Mouse (Mus musculus): ENCODE measurements at regions not wholly inside any gene's neighbourhood (a gene's known extent, or its start where the extent isn't known, plus 50 kb on each side); places are given as distances from the start of the nearest gene placed in this dataset.
"Not testable (repeated sequence)": the region's sequence is repeated elsewhere in the genome, so short reads cannot be mapped to it uniquely, and the experiment has no call there.

- H3K9ac ChIP-seq (ENCODE audit: insufficient read depth, low read depth), result no peak overlapping the region
- dilution Hi-C loops (cut with MboI; ENCODE audit: extremely low pct_ligation_motif_present, extremely low pct_unique_long_range_greater_than_20kb, low sequenced_read_pairs) (no loop called here), in situ Hi-C loops (cut with MboI; ENCODE audit: low pct_ligation_motif_present, low pct_unique_long_range_greater_than_20kb, low sequenced_read_pairs) (no loop called here)
- H3K9me3 ChIP-seq (replicated peaks; ENCODE audit: low read length), result no peaks in the 10 kb centered on the region
- no peak overlapping the region for H3K27ac ChIP-seq (ENCODE audit: insufficient read depth, low read depth)
- H3K4me2 ChIP-seq (ENCODE audit: insufficient read depth, low read depth, poor library complexity, severe bottlenecking), result no peak overlapping the region
- H3K4me3 ChIP-seq (replicated peaks in 1 of 3; ENCODE audit: low read depth in 2 of 3, low read length in 2 of 3, poor library complexity in 1 of 3), result no peak overlapping the region
- TF ChIP-seq USF1 (IDR thresholded peaks at IDR 0.05; ENCODE audit: low read depth, low read length), result no peak
- TF ChIP-seq IRF4 (IDR thresholded peaks at IDR 0.05; ENCODE audit: low read depth, low read length), result no peak
- TF ChIP-seq CTCF (conservative IDR thresholded peaks at IDR 0.05 in 1 of 2, IDR thresholded peaks at IDR 0.05 in 1 of 2; ENCODE audit: low read depth in 2 of 2, low read length in 2 of 2), result no peak
- no peak for TF ChIP-seq E2F4 (IDR thresholded peaks at IDR 0.05; ENCODE audit: insufficient replicate concordance, low read depth, low read length)
- no peak for TF ChIP-seq SMC3 (IDR thresholded peaks at IDR 0.05; ENCODE audit: low read depth, low read length)
- no peak for TF ChIP-seq CHD2 (IDR thresholded peaks at IDR 0.05; ENCODE audit: low read length)
- no peak for TF ChIP-seq ZKSCAN1 (IDR thresholded peaks at IDR 0.05; ENCODE audit: borderline replicate concordance, low read depth, low read length)
- no peak for TF ChIP-seq TCF12 (IDR thresholded peaks at IDR 0.05; ENCODE audit: low read depth, low read length)
- no peak for TF ChIP-seq ETS1 (conservative IDR thresholded peaks at IDR 0.05; ENCODE audit: low read depth, low read length)
- no peak for TF ChIP-seq NELFE (IDR thresholded peaks at IDR 0.05; ENCODE audit: low read depth, low read length)
- no peak for TF ChIP-seq RAD21 (IDR thresholded peaks at IDR 0.05; ENCODE audit: low read depth, low read length)
- no peak for TF ChIP-seq HCFC1 (IDR thresholded peaks at IDR 0.05; ENCODE audit: low read depth, low read length)
- TF ChIP-seq MYC (IDR thresholded peaks at IDR 0.05; ENCODE audit: low read depth, low read length), result no peak
- TF ChIP-seq BHLHE40 (IDR thresholded peaks at IDR 0.05; ENCODE audit: low read depth, low read length), result no peak
- no peaks in the 10 kb centered on the region for H3K36me3 ChIP-seq (replicated peaks in 1 of 2; ENCODE audit: control insufficient read depth in 1 of 2, insufficient read depth in 1 of 2, low read length in 1 of 2)
- no peaks in the 10 kb centered on the region for H3K27me3 ChIP-seq (replicated peaks)
- peaks cover 0 to 11% of the 10 kb centered on the region in 2 experiments; a peak in 1 of 4 replicates for H3K4me1 ChIP-seq (ENCODE audit: control insufficient read depth in 1 of 2, insufficient read depth in 2 of 2)
- DNase-seq (ENCODE audit: extremely low read depth), result no peak
- H3K79me2 ChIP-seq (replicated peaks; ENCODE audit: control insufficient read depth, extremely low read depth, insufficient read depth, poor library complexity, severe bottlenecking), result no peaks in the 10 kb centered on the region
These were observed 134.5 kb upstream of the Tas2r119 start for GRCm38 (mm10) chr15:32042589-32042988.

GRCm38 (mm10) chr15:32043207-32043606, 133.9 kb upstream of the Tas2r119 start:
- dilution Hi-C loops (cut with MboI; ENCODE audit: extremely low pct_ligation_motif_present, extremely low pct_unique_long_range_greater_than_20kb, low sequenced_read_pairs) (no loop called here), in situ Hi-C loops (cut with MboI; ENCODE audit: low pct_ligation_motif_present, low pct_unique_long_range_greater_than_20kb, low sequenced_read_pairs) (no loop called here)
- no peaks in the 10 kb centered on the region for H3K36me3 ChIP-seq (replicated peaks in 1 of 2; ENCODE audit: control insufficient read depth in 1 of 2, insufficient read depth in 1 of 2, low read length in 1 of 2)
- no peak overlapping the region for H3K4me3 ChIP-seq (replicated peaks in 1 of 3; ENCODE audit: low read depth in 2 of 3, low read length in 2 of 3, poor library complexity in 1 of 3)
- H3K9ac ChIP-seq (ENCODE audit: insufficient read depth, low read depth), result no peak overlapping the region
- DNase-seq (ENCODE audit: extremely low read depth), result no peak
- H3K27me3 ChIP-seq (replicated peaks), result no peaks in the 10 kb centered on the region
- no peak overlapping the region for H3K27ac ChIP-seq (ENCODE audit: insufficient read depth, low read depth)
- no peaks in the 10 kb centered on the region for H3K79me2 ChIP-seq (replicated peaks; ENCODE audit: control insufficient read depth, extremely low read depth, insufficient read depth, poor library complexity, severe bottlenecking)
- TF ChIP-seq CTCF (conservative IDR thresholded peaks at IDR 0.05 in 1 of 2, IDR thresholded peaks at IDR 0.05 in 1 of 2; ENCODE audit: low read depth in 2 of 2, low read length in 2 of 2) (no peak), USF2 (conservative IDR thresholded peaks at IDR 0.05; ENCODE audit: low read depth, low read length) (no peak), SIN3A (IDR thresholded peaks at IDR 0.05; ENCODE audit: low read length) (no peak), NELFE (IDR thresholded peaks at IDR 0.05; ENCODE audit: low read depth, low read length) (no peak), GABPA (IDR thresholded peaks at IDR 0.05; ENCODE audit: insufficient replicate concordance, low read depth, low read length) (no peak), POLR2A (IDR thresholded peaks at IDR 0.05; ENCODE audit: low read depth, low read length) (no peak), PAX5 (IDR thresholded peaks at IDR 0.05; ENCODE audit: low read length) (no peak), ETS1 (conservative IDR thresholded peaks at IDR 0.05; ENCODE audit: low read depth, low read length) (no peak), ZMIZ1 (IDR thresholded peaks at IDR 0.05; ENCODE audit: low read depth, low read length) (no peak), MAZ (IDR thresholded peaks at IDR 0.05; ENCODE audit: low read depth, low read length) (no peak), SMC3 (IDR thresholded peaks at IDR 0.05; ENCODE audit: low read depth, low read length) (no peak)
- H3K9me3 ChIP-seq (replicated peaks; ENCODE audit: low read length), result no peaks in the 10 kb centered on the region
- H3K4me1 ChIP-seq (ENCODE audit: control insufficient read depth in 1 of 2, insufficient read depth in 2 of 2), result peaks cover 0 to 17% of the 10 kb centered on the region in 2 experiments; a peak in 2 of 4 replicates
- no peak overlapping the region for H3K4me2 ChIP-seq (ENCODE audit: insufficient read depth, low read depth, poor library complexity, severe bottlenecking)

GRCm38 (mm10) chr15:32043670-32044069, 133.4 kb upstream of the Tas2r119 start:
- H3K9ac ChIP-seq (ENCODE audit: insufficient read depth, low read depth); H3K27me3 ChIP-seq (replicated peaks); in situ Hi-C loops (cut with MboI; ENCODE audit: low pct_ligation_motif_present, low pct_unique_long_range_greater_than_20kb, low sequenced_read_pairs); H3K4me2 ChIP-seq (ENCODE audit: insufficient read depth, low read depth, poor library complexity, severe bottlenecking); H3K79me2 ChIP-seq (replicated peaks; ENCODE audit: control insufficient read depth, extremely low read depth, insufficient read depth, poor library complexity, severe bottlenecking); DNase-seq (ENCODE audit: extremely low read depth); H3K4me3 ChIP-seq (replicated peaks in 1 of 3; ENCODE audit: low read depth in 2 of 3, low read length in 2 of 3, poor library complexity in 1 of 3); dilution Hi-C loops (cut with MboI; ENCODE audit: extremely low pct_ligation_motif_present, extremely low pct_unique_long_range_greater_than_20kb, low sequenced_read_pairs); H3K36me3 ChIP-seq (replicated peaks in 1 of 2; ENCODE audit: control insufficient read depth in 1 of 2, insufficient read depth in 1 of 2, low read length in 1 of 2); H3K9me3 ChIP-seq (replicated peaks; ENCODE audit: low read length); H3K27ac ChIP-seq (ENCODE audit: insufficient read depth, low read depth): not testable (repeated sequence)
- peaks cover 0 to 22% of the 10 kb centered on the region in 2 experiments; a peak in 2 of 4 replicates for H3K4me1 ChIP-seq (ENCODE audit: control insufficient read depth in 1 of 2, insufficient read depth in 2 of 2)

Data from CH12.LX (cell line).